Mouse (Mus musculus) embryo, embryonic 9.5 days (tissue): ENCODE results near the gene Btaf1.

ENCODE experiments used
- DNase-seq: peaks from one replicate; pipeline ENCODE4 v3.0.0-alpha.2; 2017; ENCODE audit errors: extremely low spot score

Btaf1 gene

GRCm38 (mm10) chr19:37020951-37021350, 95.1 kb downstream of the Btaf1 start:
- DNase-seq: no peak

DNA sequence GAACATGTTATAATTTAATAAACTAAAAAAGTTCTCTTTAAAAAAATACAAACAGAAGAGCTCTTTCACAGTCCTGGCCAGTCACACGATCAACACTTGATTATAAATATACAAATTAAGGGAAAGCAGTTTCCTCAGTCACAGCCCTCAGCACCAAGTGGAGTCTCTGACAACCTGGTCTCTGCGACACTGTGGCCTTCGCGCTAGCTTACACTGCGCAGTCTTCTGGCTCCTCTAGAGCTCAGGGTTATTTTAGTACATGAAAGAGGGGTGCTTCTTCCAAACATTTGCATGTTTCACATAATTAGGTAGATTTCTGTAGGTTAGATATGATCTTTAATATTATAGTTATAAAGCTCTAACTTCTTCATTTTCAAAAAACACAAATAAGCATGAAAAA, 96.3 kb downstream of the Btaf1 start:
- DNase-seq: no peak

- DNase-seq: no peak
These were observed 100.0 kb downstream of the Btaf1 start for GRCm38 (mm10) chr19:37025839-37026319.

- no peak for DNase-seq
These were observed 100.5 kb downstream of the Btaf1 start for GRCm38 (mm10) chr19:37026408-37026807.

DNA sequence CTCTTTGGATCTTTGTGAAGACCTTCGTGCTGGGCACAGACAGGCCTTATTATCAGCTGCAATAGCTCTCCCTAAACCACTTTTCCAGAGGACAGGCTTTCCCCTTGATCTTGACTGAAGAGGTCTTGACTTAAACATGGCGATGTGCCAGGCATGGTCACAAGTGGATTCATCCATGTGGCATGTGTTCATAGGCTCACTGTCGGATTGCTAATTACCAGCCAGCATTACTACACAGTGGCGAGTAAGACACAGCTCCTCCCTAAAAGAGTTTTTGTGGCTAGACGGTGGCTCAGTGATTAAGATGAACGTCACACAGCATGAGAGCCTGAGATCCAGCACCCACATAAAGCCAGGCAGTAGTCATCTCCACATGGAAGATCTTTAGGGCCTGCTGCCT, 103.9 kb downstream of the Btaf1 start:
- no peak for DNase-seq

GRCm38 (mm10) chr19:37031446-37031845, 105.6 kb downstream of the Btaf1 start:
- DNase-seq: no peak

DNA sequence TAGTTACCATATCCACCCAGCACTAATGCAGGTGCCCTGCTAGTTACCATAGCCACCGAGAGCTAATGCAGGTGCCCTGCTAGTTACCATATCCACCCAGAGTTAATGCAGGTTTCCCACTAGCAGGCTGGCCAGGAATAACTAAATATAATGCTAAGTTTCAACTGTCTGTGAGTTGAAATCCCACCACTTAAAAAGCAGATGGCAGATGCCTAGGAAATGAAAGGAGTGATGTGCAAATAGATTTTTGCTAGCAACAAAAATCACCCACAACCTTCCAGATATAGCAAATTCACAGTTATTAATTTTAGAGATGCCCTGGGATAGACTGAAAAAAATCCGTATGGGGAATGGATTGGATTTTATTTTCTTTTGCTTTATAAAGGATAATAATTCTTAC, 106.5 kb downstream of the Btaf1 start:
- no peak for DNase-seq

DNA sequence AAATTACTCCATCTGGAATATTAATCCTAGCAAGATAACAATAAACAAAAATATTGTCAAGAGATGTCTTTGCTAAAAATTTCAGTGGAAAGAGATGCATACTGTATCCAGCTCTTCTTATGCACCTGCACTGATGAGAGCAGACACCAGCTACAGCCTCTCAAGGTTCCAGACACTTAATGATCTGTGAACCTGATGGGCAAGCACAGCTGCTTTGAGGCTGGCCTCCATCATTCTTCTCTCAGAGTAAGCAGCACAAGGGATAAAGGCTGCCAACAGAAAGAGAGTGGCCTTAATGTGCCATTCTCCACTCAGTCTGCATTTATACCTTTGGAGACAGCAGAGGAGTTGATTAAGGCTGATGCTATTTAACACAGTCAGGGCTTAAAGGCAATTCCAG, 115.0 kb downstream of the Btaf1 start:
- DNase-seq: no peak

DNA sequence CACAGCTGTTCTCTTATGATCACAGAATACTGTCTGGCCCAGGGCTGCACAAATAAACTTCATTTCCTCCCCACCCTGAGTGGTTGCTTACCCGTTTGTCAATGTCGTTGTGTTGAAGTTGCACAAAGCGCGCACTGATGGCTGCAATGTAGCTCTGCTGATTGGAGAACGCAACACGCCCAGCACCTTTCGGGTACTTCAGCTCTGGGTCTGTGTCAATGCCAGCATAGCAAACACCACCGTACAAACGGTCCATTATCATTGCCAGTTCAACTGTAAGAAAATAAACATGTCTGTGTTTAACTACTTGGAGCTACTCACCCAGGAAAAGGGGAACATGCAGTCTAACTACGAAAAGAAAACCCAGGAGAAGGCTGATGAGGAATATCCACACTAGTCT, 118.6 kb downstream of the Btaf1 start:
- no peak for DNase-seq

DNA sequence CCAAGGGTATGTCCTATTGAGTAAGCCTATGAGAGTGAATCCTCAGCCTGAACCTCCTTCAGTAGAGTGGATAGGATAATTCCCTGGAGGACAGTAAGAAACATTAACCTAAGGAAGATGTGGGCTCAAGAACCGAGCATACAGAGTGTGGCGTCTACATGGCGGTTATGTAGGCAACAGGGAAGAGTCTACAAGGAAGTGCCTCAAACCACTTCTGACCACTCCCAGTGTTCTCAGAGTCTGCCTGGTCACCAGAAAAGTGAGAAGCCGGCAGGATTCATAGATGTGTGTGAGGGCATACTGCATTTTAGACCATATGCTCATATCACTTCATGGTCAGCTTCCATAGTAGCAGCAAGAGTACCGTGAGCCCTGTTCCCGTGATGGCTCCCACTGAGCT, 122.6 kb downstream of the Btaf1 start:
- no peak for DNase-seq

DNA sequence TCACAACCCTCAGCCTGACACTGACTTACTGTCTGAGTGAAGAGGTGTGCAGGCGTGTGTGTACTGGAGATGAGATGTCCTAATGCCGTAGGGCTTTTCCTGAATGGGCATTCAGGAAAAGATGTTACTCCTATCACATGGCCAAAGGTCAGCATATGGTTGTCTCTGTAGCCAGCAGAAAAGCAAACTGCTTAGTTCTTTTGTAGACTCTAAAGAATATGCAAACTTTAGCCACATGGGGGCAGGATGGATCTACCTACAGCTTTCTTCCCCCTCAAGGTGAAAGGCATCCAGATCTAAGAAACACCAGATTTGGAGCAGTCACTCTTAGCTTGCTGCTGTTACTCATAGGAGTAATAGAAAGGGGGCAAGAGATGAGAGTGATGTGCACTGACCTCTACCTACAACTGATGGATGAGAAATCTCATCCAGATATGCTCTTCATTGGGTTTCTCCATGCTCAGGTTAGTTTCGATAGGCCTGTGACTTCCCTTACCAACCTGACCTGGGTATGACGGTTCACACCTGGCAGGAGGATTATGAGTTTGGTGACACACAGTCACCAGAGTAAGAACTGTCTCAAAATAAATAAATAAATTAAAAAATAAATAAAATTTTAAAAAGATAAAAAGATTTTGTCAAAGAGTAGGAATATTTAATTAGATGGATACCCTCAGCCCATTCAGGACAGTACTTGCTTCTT, 124.9 kb downstream of the Btaf1 start:
- DNase-seq: peak; percentile 64

- DNase-seq: no peak
These were observed 130.2 kb downstream of the Btaf1 start for GRCm38 (mm10) chr19:37055976-37056556.

DNA sequence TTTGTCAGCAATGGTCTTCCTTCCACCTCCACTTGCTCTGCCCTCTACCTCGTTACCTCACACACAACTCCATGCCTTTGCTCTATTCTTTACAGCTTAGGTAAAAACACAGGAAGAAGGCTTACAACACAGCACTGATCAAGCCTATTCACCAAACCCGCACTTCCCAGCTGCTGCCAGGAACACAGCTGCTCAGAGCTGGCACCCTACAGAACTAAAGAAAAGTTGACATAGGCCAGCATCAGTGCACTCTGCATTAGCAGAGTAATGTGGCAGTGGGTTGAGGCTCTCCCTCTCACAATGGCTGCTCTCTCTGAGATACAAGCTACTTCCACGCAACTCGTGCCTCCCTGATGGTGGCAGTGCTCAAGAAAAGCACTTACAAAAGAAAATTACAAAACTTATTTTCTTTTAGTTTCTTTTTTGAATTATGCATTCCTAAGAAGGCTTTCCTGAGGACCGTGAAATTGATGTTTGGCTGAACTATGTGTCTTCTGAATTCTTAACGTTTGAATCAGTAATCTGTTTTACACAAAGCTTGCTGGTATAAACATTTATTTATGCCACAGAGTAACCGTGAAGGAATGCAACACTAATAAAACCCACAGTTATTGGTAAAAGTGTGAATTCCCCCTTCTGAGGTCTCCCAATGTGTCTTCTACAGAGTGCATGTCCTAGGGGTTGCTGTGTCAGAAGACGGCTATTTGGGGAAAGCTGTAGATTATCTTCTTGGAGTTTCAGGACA, 131.5 kb downstream of the Btaf1 start:
- no peak for DNase-seq

DNA sequence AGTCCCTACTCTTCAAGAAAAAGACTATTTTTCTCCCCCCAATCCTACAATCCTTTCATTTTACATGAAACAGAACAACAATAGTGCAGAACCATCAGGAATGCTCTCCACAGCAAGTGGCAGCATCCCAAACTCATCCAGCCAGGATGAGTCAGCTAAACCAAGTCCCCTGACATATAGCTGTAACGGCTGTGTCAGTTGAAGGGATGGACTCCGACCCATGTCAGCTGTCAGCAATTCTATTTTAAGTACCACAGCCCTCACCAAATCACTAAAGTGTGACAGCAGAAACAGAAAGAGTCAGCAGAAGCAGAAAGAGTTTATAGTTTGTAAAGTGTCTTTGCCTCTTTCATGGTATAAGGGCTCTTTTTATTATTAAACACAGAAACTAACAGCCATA, 133.7 kb downstream of the Btaf1 start:
- no peak for DNase-seq

DNA sequence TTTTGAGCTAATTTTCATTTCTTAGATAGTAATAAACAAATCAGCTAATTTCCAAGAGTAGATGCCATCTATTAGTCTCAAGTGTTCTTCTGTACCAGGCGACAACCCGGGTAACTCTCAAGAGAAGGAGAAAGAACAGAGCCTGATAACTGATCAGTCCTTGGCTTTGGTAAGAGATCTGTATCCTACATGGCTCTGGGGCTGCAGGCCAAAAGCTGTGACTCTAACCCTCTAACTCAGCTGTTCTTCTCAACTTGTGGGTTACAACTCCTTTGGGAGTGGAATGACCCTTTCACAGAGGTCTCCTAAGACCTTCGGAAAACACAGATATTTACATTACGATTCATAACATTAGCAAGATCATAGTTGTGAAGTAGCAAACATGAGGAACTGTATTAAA, 134.2 kb downstream of the Btaf1 start:
- DNase-seq: no peak
